Mouse (Mus musculus) MEL (cell line): ENCODE measurements around the gene Ntn4.

Experiments used
- CTCF ChIP-seq, 3 experiments: IDR thresholded peaks in 2 of 3; conservative IDR thresholded peaks in 1 of 3; 2 replicates each; pipeline ENCODE4 v1.5.1; 2011 to 2012; ENCODE audit warnings: low read length in 3 of 3, low read depth in 2 of 3, mild to moderate bottlenecking in 2 of 3, improper control_type of control experiment in 1 of 3, inconsistent platforms in 1 of 3, mixed read lengths in 1 of 3, moderate library complexity in 1 of 3; ENCODE audit not compliant: control insufficient read depth in 1 of 3, insufficient read depth in 1 of 3, poor library complexity in 1 of 3, severe bottlenecking in 1 of 3
- POLR2A ChIP-seq, 2 experiments: IDR thresholded peaks; 2 replicates each; pipeline ENCODE4 v1.6.1; 2011 to 2012; ENCODE audit warnings: low read length in 2 of 2, mild to moderate bottlenecking in 2 of 2, control low read depth in 1 of 2, improper control_type of control experiment in 1 of 2, low read depth in 1 of 2, moderate library complexity in 1 of 2; ENCODE audit not compliant: control insufficient read depth in 1 of 2, insufficient read depth in 1 of 2, poor library complexity in 1 of 2

- TF ChIP-seq CTCF (IDR thresholded peaks at IDR 0.05 in 2 of 3, conservative IDR thresholded peaks at IDR 0.05 in 1 of 3; ENCODE audit: control insufficient read depth in 1 of 3, insufficient read depth in 1 of 3, low read depth in 2 of 3, low read length in 3 of 3, poor library complexity in 1 of 3, severe bottlenecking in 1 of 3) (no peak), POLR2A (IDR thresholded peaks at IDR 0.05; ENCODE audit: control insufficient read depth in 1 of 2, insufficient read depth in 1 of 2, low read depth in 1 of 2, low read length in 2 of 2, poor library complexity in 1 of 2) (no peak)
These were observed 48.1 kb downstream of the Ntn4 start for GRCm38 (mm10) chr10:93688306-93689171.
